Mouse (Mus musculus) lung, embryonic 15.5 days (tissue): ENCODE data around the gene Lgals1. TPM values are rescaled to one million over a fixed set of nuclear protein-coding genes. Genes with fewer than 3 reads are reported as not detected.

Experiments
- ATAC-seq: fragments of 200-750 bp; cut with Nextera tagmentation; 2 replicates; pipeline ENCODE4 v1.8.0; 2017; ENCODE audit warnings: moderate number of reproducible peaks, borderline replicate concordance; ENCODE audit not compliant: low FRiP score, low TSS enrichment; ENCODE audit errors: extremely low read depth
- H3K27ac ChIP-seq: fragments of 300-500 bp; sonication (generic); 2 replicates; pipeline ENCODE4 v1.5.1; 2015; ENCODE audit warnings: moderate library complexity, mild to moderate bottlenecking, inconsistent platforms
- H3K27me3 ChIP-seq: fragments of 300-500 bp; sonication (generic); 2 replicates; pipeline ENCODE4 v1.6.1; 2015; ENCODE audit warnings: inconsistent platforms
- H3K36me3 ChIP-seq: fragments of 300-500 bp; sonication (generic); 2 replicates; pipeline ENCODE4 v1.6.1; 2015; ENCODE audit warnings: inconsistent platforms
- H3K4me1 ChIP-seq: fragments of 300-500 bp; sonication (generic); 2 replicates; pipeline ENCODE4 v1.6.1; 2015; ENCODE audit warnings: inconsistent platforms
- H3K4me2 ChIP-seq: fragments of 300-500 bp; sonication (generic); 2 replicates; pipeline ENCODE4 v1.6.1; 2015; ENCODE audit warnings: inconsistent platforms, mild to moderate bottlenecking, moderate library complexity
- H3K4me3 ChIP-seq: fragments of 300-500 bp; sonication (generic); 2 replicates; pipeline ENCODE4 v1.5.1; 2015; ENCODE audit warnings: mild to moderate bottlenecking, inconsistent platforms
- H3K9ac ChIP-seq: fragments of 300-500 bp; sonication (generic); 2 replicates; pipeline ENCODE4 v1.6.1; 2015; ENCODE audit warnings: inconsistent platforms
- H3K9me3 ChIP-seq: fragments of 300-500 bp; sonication (generic); 2 replicates; pipeline ENCODE4 v1.6.1; 2016; ENCODE audit warnings: inconsistent platforms
- WGBS: fragments of 180-500 bp; shearing (Covaris S2); methylation state at CpG from one replicate; pipeline ENCODE4 v1.1.7; 2015; 5-methylcytosine and 5-hydroxymethylcytosine counted together
- polyA plus RNA-seq: library from polyadenylated mRNA; unstranded; fragments of >200 nt; fragmentation: Nextera tagmentation; extraction: Ambion mirVana; gene quantifications from 2 replicates; pipeline ENCODE4 v1.2.1, GENCODE M21; 2015

Gene Lgals1
- polyA plus RNA-seq, 1 experiment from 2014 or later: 804 TPM

DNA sequence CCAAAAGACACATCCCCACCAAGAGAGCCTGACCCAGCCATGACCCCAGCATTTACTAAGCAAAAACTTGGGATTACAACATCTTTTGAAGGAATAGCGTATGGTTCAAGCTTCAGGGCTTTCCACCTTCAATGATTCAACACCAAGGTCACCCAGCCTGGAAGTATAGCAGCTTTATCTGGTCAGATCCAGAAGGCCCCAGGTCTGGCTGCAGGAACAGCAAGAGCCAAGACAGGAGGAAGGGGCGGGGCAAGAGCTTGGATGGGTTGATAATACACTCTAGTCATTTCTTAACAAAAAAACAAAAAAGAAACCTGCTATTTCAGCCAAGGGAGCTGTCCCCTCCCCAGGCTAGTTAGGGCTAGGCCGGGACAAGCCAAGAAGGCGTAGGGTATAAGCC, 29.0 kb upstream of the Lgals1 start:
- Histone ChIP-seq H3K9ac (no peak overlapping the region), H3K27ac (no peak overlapping the region), H3K4me3 (no peak overlapping the region), H3K27me3 (no peaks in the 10 kb centered on the region), H3K9me3 (no peaks in the 10 kb centered on the region), H3K4me2 (no peak overlapping the region), H3K4me1 (peaks cover 62% of the 10 kb centered on the region), H3K36me3 (peaks cover 15% of the 10 kb centered on the region)
- ATAC-seq: no peak
- WGBS: 84% methylated on average over 4 of the region's 4 CpGs

DNA sequence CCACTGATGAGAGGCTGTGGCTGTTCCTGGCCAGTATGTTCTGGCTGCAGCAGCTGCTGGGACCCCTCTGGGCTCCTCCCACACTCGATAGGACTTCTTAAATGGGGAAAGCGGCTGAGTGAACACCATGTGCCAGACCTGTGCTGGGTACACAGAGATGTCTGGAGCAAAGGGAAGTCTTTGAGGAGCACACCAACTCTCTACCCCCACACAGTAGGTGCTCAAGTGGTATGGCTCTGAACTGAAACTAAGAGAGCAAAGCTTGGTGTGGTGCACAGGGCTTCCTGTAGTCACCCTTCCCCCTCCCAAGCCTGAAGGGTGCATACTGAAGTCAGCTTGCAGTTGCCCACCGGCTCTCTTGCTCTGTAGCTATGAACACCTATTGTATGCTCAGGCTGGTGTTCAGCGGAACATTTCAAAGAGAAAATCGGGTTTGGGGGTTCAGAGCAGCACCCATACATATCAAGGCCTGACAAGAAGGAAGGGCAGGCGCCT, 28.0 kb upstream of the Lgals1 start:
- H3K9me3 ChIP-seq: no peaks in the 10 kb centered on the region
- H3K27ac ChIP-seq: peak overlapping the region; percentile 72
- ATAC-seq: no peak
- peak overlapping the region; percentile 86 for H3K4me3 ChIP-seq
- H3K4me2 ChIP-seq: peak overlapping the region; percentile 90
- peak overlapping the region; percentile 87; the same call in 1 of the 2 replicates for H3K9ac ChIP-seq
- H3K27me3 ChIP-seq: no peaks in the 10 kb centered on the region
- peaks cover 15% of the 10 kb centered on the region for H3K36me3 ChIP-seq
- WGBS: 40% methylated on average over 6 of the region's 6 CpGs
- H3K4me1 ChIP-seq: peaks cover 61% of the 10 kb centered on the region

DNA sequence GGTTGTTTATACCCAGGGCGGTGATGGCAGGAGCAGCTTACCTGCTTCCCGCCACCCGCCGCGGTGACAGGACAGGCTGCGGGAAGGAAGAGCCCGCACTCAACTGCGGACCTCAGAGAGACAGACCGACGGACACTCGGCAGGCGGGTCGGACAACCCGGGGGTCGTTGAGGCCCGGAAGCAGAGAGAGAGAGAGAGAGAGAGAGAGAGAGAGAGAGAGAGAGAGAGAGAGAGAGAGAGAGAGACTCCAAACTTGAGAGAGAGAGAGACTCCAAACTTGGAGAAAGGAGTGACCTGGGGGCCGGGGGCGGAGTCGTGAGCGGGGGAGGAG, 27.2 kb upstream of the Lgals1 start, which contains the start of gene Gm49510:
Gene Gm49510, plus strand, starts transcription at position 259 of the 331 bp plus-strand sequence.
- H3K4me3 ChIP-seq: peak within 1 kb of the TSS; percentile 86
- WGBS: 4% methylated on average over 20 of the region's 20 CpGs
- ATAC-seq: no peak
- no peaks in the 10 kb centered on the region for H3K9me3 ChIP-seq
- H3K4me2 ChIP-seq: peak within 1 kb of the TSS; percentile 90
- peaks cover 54% of the 10 kb centered on the region for H3K4me1 ChIP-seq
- no peaks in the 10 kb centered on the region for H3K27me3 ChIP-seq
- H3K36me3 ChIP-seq: peaks cover 18% of the 10 kb centered on the region; the same call in 1 of the 2 replicates
- peak within 1 kb of the TSS; percentile 87 for H3K9ac ChIP-seq
- H3K27ac ChIP-seq: peak within 1 kb of the TSS; percentile 74

DNA sequence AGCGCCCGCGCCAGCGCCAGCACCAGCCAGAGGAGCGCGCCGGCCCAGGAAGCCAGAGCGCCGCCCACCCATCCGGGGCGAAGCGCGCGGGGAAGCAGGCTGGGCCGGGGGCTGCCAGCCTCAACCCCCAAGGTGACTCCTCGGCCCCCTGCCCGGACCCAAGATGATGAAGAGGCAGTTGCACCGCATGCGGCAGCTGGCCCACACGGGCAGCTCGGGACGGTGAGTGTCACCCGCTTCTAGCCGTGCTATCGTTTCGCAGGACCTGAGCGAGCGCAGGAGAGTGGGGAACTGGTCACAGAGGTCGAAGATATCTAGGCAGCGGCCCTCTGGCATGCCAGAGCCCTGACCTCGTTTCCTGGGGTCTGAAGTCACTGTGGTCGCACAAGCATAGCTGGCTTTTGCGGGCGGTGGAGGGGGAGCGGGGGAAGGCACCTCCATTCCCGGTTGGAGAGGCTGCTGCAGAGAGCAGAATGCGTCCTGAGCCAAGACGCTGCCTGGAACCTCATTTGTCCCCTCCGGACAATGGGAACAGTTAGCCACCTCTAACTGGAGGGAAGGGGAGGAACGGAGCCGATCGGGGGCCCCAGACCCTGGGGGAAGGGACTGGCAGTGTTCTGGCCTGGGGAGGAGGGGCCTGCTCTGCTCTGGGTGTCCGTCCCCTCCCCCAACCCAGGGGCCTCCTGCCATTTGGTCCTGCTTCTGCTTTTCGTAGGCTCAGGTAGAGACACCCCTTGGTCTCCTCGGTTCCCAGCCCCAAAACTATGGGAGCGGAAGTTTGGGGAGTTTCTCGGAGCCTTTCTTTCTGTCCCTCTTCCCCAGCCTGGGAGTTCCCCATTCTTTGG, 26.6 kb upstream of the Lgals1 start, which contains the start of gene Sh3bp1:
Gene Sh3bp1, plus strand, starts transcription at position 29 of the 845 bp plus-strand sequence.
- peak within 1 kb of the TSS; percentile 86 for H3K4me3 ChIP-seq
- no peaks in the 10 kb centered on the region for H3K27me3 ChIP-seq
- H3K4me1 ChIP-seq: peaks cover 51% of the 10 kb centered on the region
- H3K9ac ChIP-seq: peak within 1 kb of the TSS; percentile 87
- peak within 1 kb of the TSS; percentile 74 for H3K27ac ChIP-seq
- H3K36me3 ChIP-seq: peaks cover 24% of the 10 kb centered on the region
- under 1% methylated on average over 47 of the region's 47 CpGs for WGBS
- ATAC-seq: peak; percentile 69
- H3K4me2 ChIP-seq: peak within 1 kb of the TSS; percentile 90
- H3K9me3 ChIP-seq: no peaks in the 10 kb centered on the region

DNA sequence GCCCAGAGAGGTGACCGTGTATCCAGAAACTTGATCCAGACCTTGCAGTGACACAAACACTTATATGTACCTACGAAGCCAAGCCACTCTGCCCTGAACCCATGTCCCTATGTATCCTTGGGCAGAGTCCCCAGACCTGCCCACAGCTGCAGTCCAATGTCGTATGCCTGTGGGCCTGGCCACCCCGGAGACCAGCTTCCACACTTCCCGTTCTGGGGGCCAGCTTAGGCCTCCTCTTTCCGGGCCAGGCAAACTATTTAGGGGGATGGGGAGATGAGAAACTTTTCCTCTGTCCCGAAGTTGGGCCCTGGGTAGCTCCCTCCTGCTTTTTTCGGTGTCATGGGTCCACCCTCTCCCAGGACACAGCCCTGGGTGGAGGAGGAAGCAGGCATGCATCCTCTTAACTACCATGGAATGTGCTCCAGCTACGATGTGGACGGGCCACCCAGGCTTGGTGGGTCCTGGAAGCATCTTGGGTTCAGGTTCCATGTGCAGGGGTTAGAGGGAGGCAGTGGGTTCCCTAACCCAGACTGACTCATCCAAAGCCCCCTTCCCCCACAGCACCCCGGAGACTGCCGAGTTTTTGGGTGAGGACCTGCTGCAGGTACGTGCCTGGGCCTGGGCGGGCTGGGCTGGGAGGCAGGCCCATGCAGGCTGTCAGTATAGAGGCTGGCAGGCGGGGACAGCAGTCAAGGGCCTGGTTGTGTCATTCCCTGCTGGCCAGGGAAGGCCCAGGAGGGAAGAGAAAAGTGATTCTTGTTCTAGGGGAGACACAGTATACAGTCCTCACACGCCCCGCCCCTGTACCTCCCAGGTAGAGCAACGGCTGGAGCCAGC, 25.7 kb upstream of the Lgals1 start:
- Histone ChIP-seq H3K9ac (peak overlapping the region; percentile 87), H3K36me3 (peaks cover 27% of the 10 kb centered on the region), H3K27ac (peak overlapping the region; percentile 74), H3K27me3 (no peaks in the 10 kb centered on the region), H3K9me3 (no peaks in the 10 kb centered on the region), H3K4me2 (peak overlapping the region; percentile 90), H3K4me3 (peak overlapping the region; percentile 86), H3K4me1 (peaks cover 49% of the 10 kb centered on the region)
- WGBS: 12% methylated on average over 18 of the region's 18 CpGs
- ATAC-seq: peak; percentile 37; the same call in 1 of the 2 replicates

DNA sequence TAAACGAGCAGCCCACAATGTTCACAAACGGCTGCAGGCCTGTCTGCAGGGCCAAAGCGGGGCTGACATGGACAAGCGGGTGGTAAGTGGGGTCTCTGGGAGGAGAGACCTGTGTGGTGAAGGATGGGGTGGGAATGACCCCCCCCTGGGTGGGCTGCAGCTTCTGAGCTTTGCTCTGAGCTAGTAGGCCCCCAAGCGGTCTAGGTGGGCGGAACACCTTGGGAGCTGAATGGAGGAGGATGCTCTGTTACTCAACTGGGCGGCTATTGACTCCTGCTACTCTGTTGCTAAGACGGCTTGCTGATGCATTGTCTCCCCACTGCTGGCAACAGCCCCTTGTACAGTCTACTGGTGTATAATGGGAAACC, 25.1 kb upstream of the Lgals1 start:
- WGBS: 32% methylated on average over 8 of the region's 8 CpGs
- H3K4me3 ChIP-seq: peak overlapping the region; percentile 86

DNA sequence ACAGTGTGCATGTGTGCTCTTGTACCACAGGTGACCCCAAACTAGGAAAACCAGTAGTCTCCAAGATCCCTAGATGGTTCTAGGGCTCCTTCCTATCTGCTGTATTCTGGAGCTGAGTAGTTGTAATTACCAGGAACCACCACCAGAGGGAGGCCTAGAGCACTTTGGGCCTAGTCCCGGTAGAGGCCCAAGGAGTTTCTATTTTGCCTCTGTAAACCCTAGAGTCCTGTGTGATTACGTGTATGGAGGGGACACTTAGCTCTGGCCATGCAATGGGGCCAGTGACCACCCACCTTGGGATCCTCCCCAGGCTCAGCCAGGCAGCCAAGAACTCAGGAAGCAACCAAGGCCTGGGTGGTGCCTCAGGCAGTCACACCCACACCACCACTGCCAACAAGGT, 23.3 kb upstream of the Lgals1 start:
- Histone ChIP-seq H3K9ac (0 out of 2 replicates have a peak overlapping the region, but pooled peaks have one; percentile 4), H3K9me3 (no peaks in the 10 kb centered on the region), H3K27ac (no peak overlapping the region), H3K27me3 (no peaks in the 10 kb centered on the region), H3K36me3 (peaks cover 52% of the 10 kb centered on the region), H3K4me1 (peaks cover 35% of the 10 kb centered on the region), H3K4me3 (no peak overlapping the region), H3K4me2 (no peak overlapping the region)
- 2% methylated on average over 2 of the region's 2 CpGs for WGBS
- no peak for ATAC-seq

More for the DNA sequence above, 25.1 kb upstream of the Lgals1 start:
- Histone ChIP-seq H3K27me3 (no peaks in the 10 kb centered on the region), H3K9me3 (no peaks in the 10 kb centered on the region), H3K4me1 (peaks cover 45% of the 10 kb centered on the region), H3K9ac (peak overlapping the region; percentile 87), H3K36me3 (peaks cover 33% of the 10 kb centered on the region), H3K27ac (peak overlapping the region; percentile 74; the same call in 1 of the 2 replicates), H3K4me2 (peak overlapping the region; percentile 90)
- no peak for ATAC-seq

DNA sequence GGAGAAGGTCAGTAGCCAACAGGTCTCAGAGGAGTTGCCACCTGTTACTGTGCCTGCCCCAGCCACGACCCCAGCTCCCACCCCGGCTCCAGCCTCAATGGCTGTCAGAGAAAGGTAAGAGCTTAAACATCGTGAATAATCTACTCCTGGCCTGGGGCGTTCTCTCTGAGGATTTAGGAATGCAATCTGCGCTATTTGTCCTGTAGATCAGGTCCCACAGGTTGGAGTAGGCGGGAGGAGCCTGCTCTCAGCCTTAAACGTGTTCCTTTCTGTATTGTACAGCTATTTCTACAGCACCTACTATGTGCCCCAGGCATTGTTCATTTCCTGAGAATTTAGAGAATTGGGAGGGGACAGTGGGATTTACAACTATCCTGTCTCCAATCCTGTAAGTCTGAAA, 18.1 kb upstream of the Lgals1 start:
- Histone ChIP-seq H3K4me2 (no peak overlapping the region), H3K4me3 (no peak overlapping the region), H3K9me3 (no peaks in the 10 kb centered on the region), H3K36me3 (peaks cover 73% of the 10 kb centered on the region), H3K4me1 (peaks cover 5% of the 10 kb centered on the region), H3K9ac (no peak overlapping the region), H3K27ac (no peak overlapping the region), H3K27me3 (no peaks in the 10 kb centered on the region)
- no peak for ATAC-seq
- WGBS: 53% methylated on average over 7 of the region's 7 CpGs

DNA sequence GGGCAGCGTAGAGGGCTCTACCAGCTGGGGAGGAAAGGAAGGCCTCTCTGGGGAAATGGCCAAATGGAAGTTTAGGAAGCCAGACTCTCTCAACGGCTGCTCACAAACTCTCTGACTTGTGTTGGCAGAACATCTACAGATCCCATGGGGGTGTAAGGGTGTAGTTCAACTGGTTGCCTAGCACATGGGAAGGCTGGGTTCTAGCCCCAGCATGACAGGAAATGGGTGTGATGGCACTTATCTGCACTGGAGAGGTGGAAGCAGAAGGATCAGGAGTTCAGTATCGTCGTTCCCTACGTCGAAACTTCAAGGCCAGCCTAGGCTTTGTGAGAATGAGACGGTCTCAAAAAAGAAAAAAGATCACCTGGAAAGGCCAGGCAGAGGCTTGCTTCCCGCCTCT, 17.5 kb upstream of the Lgals1 start:
- Histone ChIP-seq H3K36me3 (peaks cover 67% of the 10 kb centered on the region), H3K4me2 (no peak overlapping the region), H3K27me3 (no peaks in the 10 kb centered on the region), H3K9me3 (no peaks in the 10 kb centered on the region), H3K9ac (no peak overlapping the region), H3K4me3 (no peak overlapping the region), H3K4me1 (peaks cover 5% of the 10 kb centered on the region), H3K27ac (no peak overlapping the region)
- ATAC-seq: no peak
- 83% methylated on average over 8 of the region's 8 CpGs for WGBS

DNA sequence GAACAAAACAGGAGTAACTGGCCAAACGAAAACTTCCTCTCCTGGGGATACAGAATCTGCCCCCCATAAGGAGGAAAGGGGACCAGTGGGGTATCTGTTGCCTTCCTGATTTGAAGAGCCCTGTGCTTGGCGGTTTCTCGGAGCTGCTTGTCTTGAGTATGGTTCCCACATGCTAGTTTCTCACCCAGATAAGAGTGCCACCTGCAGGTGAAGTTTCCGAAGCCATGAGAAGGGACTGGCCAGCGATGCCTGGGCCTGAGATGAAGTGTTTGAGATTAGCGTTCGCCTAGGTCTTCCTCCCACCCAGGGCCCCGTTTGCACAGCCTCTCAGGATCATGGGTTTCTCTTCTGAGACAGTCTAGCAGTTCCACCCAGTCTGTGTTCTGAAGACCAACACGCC, 14.5 kb upstream of the Lgals1 start:
- Histone ChIP-seq H3K4me3 (no peak overlapping the region), H3K9ac (no peak overlapping the region), H3K27ac (no peak overlapping the region), H3K4me1 (peaks cover 33% of the 10 kb centered on the region), H3K9me3 (no peaks in the 10 kb centered on the region), H3K27me3 (no peaks in the 10 kb centered on the region), H3K4me2 (no peak overlapping the region), H3K36me3 (peaks cover 41% of the 10 kb centered on the region)
- no peak for ATAC-seq
- WGBS: 33% methylated on average over 9 of the region's 9 CpGs

DNA sequence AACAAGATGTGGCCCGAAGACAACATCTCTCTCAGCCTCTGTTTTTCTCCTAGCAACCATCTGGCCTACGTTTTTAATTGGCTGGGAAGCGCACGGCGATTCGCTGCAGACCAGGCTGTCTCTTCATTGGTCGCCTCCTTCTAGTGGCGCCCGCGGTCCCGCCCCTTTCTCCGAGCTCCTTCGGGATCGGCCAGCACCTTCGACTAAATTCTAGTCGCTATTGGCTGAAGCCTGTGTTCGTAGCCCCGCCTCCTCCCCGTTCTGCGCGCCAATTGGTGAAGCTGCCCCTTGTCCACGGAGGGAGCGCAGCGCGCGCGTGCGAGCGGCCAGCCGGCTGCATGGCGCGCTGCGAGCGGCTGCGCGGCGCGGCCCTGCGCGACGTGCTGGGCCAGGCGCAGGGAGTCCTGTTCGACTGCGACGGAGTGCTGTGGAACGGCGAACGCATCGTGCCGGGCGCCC, 12.9 kb upstream of the Lgals1 start, which contains the start of gene Pdxp:
Gene Pdxp, plus strand, starts transcription at position 288 of the 459 bp plus-strand sequence.
- peaks cover 29% of the 10 kb centered on the region for H3K36me3 ChIP-seq
- H3K4me1 ChIP-seq: peaks cover 33% of the 10 kb centered on the region
- under 1% methylated on average over 50 of the region's 51 CpGs for WGBS
- peak within 1 kb of the TSS; percentile 65 for H3K4me3 ChIP-seq
- H3K9ac ChIP-seq: peak within 1 kb of the TSS; percentile 64
- H3K9me3 ChIP-seq: no peaks in the 10 kb centered on the region
- peak; percentile 93 for ATAC-seq
- peak within 1 kb of the TSS; percentile 87 for H3K27ac ChIP-seq
- H3K27me3 ChIP-seq: no peaks in the 10 kb centered on the region
- peak within 1 kb of the TSS; percentile 97 for H3K4me2 ChIP-seq
